Mouse (Mus musculus) bone marrow macrophage, adult 2 months (primary cell): ENCODE measurements at regions not wholly inside any gene's neighbourhood (a gene's known extent, or its start where the extent isn't known, plus 50 kb on each side); places are given as distances from the start of the nearest gene placed in this dataset.

Experiments used
- CTCF ChIP-seq: IDR thresholded peaks from 2 replicates; pipeline ENCODE4 v1.5.1; 2012; ENCODE audit warnings: low read depth, mild to moderate bottlenecking, low read length, moderate library complexity
- POLR2A ChIP-seq: IDR thresholded peaks from 2 replicates; pipeline ENCODE4 v1.6.1; 2012; ENCODE audit warnings: mild to moderate bottlenecking, low read depth, low read length, borderline replicate concordance

GRCm38 (mm10) chr2:38460825-38461540 lies 50.5 kb upstream of the Nek6 start:
- TF ChIP-seq POLR2A (no peak), CTCF (no peak)
